Mouse (Mus musculus) ES-E14 (cell line): Measurements from ENCODE around the gene Abhd14a. TPM values are rescaled to one million over a fixed set of nuclear protein-coding genes. Genes with fewer than 3 reads are reported as not detected.

Source experiments
- DNase-seq: peaks from one replicate; pipeline ENCODE4 v3.0.0-alpha.2; 2013; ENCODE audit warnings: low read depth, low spot score
- H3K27ac ChIP-seq: 2 replicates; pipeline ENCODE4 v1.5.1; 2012; ENCODE audit warnings: low read depth, mild to moderate bottlenecking, low read length, moderate library complexity, mixed read lengths; ENCODE audit not compliant: poor library complexity, insufficient read depth, severe bottlenecking
- H3K36me3 ChIP-seq: 2 replicates; pipeline ENCODE4 v1.6.1; 2012; ENCODE audit warnings: mild to moderate bottlenecking, low read length, moderate library complexity, mixed read lengths; ENCODE audit not compliant: control insufficient read depth, poor library complexity, insufficient read depth, severe bottlenecking
- H3K4me1 ChIP-seq, 2 experiments: fragments of 150-350 bp in 1 of 2; sonication (generic) in 1 of 2; 2 replicates each; pipeline ENCODE4 v1.6.1; 2012; ENCODE audit warnings: low read length in 2 of 2, mild to moderate bottlenecking in 1 of 2, mixed read lengths in 1 of 2; ENCODE audit not compliant: control insufficient read depth in 2 of 2, insufficient read depth in 2 of 2, poor library complexity in 1 of 2
- H3K4me3 ChIP-seq, 2 experiments: fragments of 150-350 bp in 1 of 2; sonication (generic) in 1 of 2; 2 replicates each; pipeline ENCODE4 v1.5.1; 2012; ENCODE audit warnings: low read length in 2 of 2, low read depth in 1 of 2, mild to moderate bottlenecking in 1 of 2, mixed read lengths in 1 of 2; ENCODE audit not compliant: insufficient read depth in 1 of 2, poor library complexity in 1 of 2, severe bottlenecking in 1 of 2
- H3K9ac ChIP-seq: 2 replicates; pipeline ENCODE4 v1.6.1; 2012; ENCODE audit warnings: low read depth, mild to moderate bottlenecking, low read length, mixed read lengths; ENCODE audit not compliant: poor library complexity, insufficient read depth, severe bottlenecking
- H3K9me3 ChIP-seq: fragments of 150-350 bp; sonication (generic); 2 replicates; pipeline ENCODE4 v1.6.1; 2012; ENCODE audit warnings: low read depth, mild to moderate bottlenecking, low read length; ENCODE audit not compliant: control insufficient read depth, insufficient read depth
- CHD2 ChIP-seq: IDR thresholded peaks from 2 replicates; pipeline ENCODE4 v1.6.1; 2014; ENCODE audit warnings: mild to moderate bottlenecking, low read depth, low read length, inconsistent platforms
- HCFC1 ChIP-seq: IDR thresholded peaks from 2 replicates; pipeline ENCODE4 v1.6.1; 2012; ENCODE audit warnings: low read length, inconsistent platforms, borderline replicate concordance; ENCODE audit not compliant: insufficient read depth
- MAFK ChIP-seq: IDR thresholded peaks from 2 replicates; pipeline ENCODE4 v1.6.1; 2014; ENCODE audit warnings: mild to moderate bottlenecking, low read depth, low read length, inconsistent platforms; ENCODE audit not compliant: insufficient read depth
- ZC3H11A ChIP-seq: IDR thresholded peaks from 2 replicates; pipeline ENCODE4 v1.6.1; 2012; ENCODE audit warnings: low read depth, mild to moderate bottlenecking, inconsistent platforms, low read length, borderline replicate concordance
- ZNF384 ChIP-seq: IDR thresholded peaks from 2 replicates; pipeline ENCODE4 v1.6.1; 2012; ENCODE audit warnings: low read depth, low read length, inconsistent platforms
- in situ Hi-C, 2 experiments: fragments of 600-800 bp; cut with MboI; formaldehyde crosslinking; loops; one replicate each; pipeline ENCODE4 v1.15.1; 2025; ENCODE audit warnings: low sequenced_read_pairs in 2 of 2, inconsistent platforms in 1 of 2; ENCODE audit not compliant: unreplicated experiment in 2 of 2
- total RNA-seq: library from RNA; depleted of rRNA; stranded (reverse); fragments of 300-350 nt; gene quantifications from 2 replicates; pipeline ENCODE4 v1.2.3, GENCODE M21; 2012

Abhd14a gene
- total RNA-seq, 1 experiment: 23.0 TPM

- Histone ChIP-seq H3K27ac (no peak overlapping the region), H3K4me3 (no peak overlapping the region), H3K9ac (no peak overlapping the region), H3K9me3 (no peaks in the 10 kb centered on the region), H3K4me1 (peaks cover 0 to 20% of the 10 kb centered on the region in 2 experiments; a peak in 2 of 4 replicates), H3K36me3 (no peaks in the 10 kb centered on the region)
- no peak for TF ChIP-seq ZNF384
- no peak for TF ChIP-seq CHD2
- no peak for TF ChIP-seq ZC3H11A
- TF ChIP-seq MAFK: no peak
- no peak for TF ChIP-seq HCFC1
- DNase-seq: no peak
- in situ Hi-C loops: no loop called here
These were observed 30.7 kb downstream of the Abhd14a start for GRCm38 (mm10) chr9:106416826-106417225.

GRCm38 (mm10) chr9:106413606-106414005 lies 33.9 kb downstream of the Abhd14a start:
- Histone ChIP-seq H3K9me3 (no peaks in the 10 kb centered on the region), H3K4me3 (no peak overlapping the region), H3K27ac (no peak overlapping the region), H3K36me3 (no peaks in the 10 kb centered on the region), H3K4me1 (peaks cover 0 to 8% of the 10 kb centered on the region in 2 experiments; a peak in 2 of 4 replicates), H3K9ac (no peak overlapping the region)
- TF ChIP-seq ZNF384: no peak
- no peak for TF ChIP-seq CHD2
- TF ChIP-seq HCFC1: no peak
- no peak for TF ChIP-seq ZC3H11A
- TF ChIP-seq MAFK: no peak
- in situ Hi-C loops: no loop called here
- DNase-seq: no peak

- Histone ChIP-seq H3K4me3 (no peak overlapping the region), H3K27ac (no peak overlapping the region), H3K9ac (no peak overlapping the region), H3K9me3 (no peaks in the 10 kb centered on the region), H3K4me1 (0 out of 4 replicates have a peak, but pooled peaks cover 0 to 3% of the 10 kb centered on the region in 2 experiments), H3K36me3 (no peaks in the 10 kb centered on the region)
- in situ Hi-C loops: no loop called here
- no peak for DNase-seq
- TF ChIP-seq ZNF384: no peak
- TF ChIP-seq HCFC1: no peak
- no peak for TF ChIP-seq CHD2
- TF ChIP-seq ZC3H11A: no peak
- no peak for TF ChIP-seq MAFK
These were observed 35.3 kb downstream of the Abhd14a start for GRCm38 (mm10) chr9:106412210-106412609.

- no peak overlapping the region for H3K9ac ChIP-seq
- H3K9me3 ChIP-seq: no peaks in the 10 kb centered on the region
- TF ChIP-seq HCFC1: no peak
- TF ChIP-seq CHD2: no peak
- no peak for TF ChIP-seq ZNF384
- no peak for TF ChIP-seq ZC3H11A
- no peak for TF ChIP-seq MAFK
- H3K36me3 ChIP-seq: no peaks in the 10 kb centered on the region
- H3K27ac ChIP-seq: no peak overlapping the region
- in situ Hi-C loops: no loop called here
- H3K4me3 ChIP-seq: no peak overlapping the region
- no peaks in the 10 kb centered on the region for H3K4me1 ChIP-seq
- no peak for DNase-seq
These were observed 35.7 kb downstream of the Abhd14a start for GRCm38 (mm10) chr9:106411729-106412128.

GRCm38 (mm10) chr9:106411091-106411594 lies 36.3 kb downstream of the Abhd14a start:
- H3K4me1 ChIP-seq: no peaks in the 10 kb centered on the region
- in situ Hi-C loops: no loop called here

More at GRCm38 (mm10) chr9:106411091-106411594, 36.3 kb downstream of the Abhd14a start:
- Histone ChIP-seq H3K4me3 (no peak overlapping the region), H3K9me3 (no peaks in the 10 kb centered on the region), H3K27ac (no peak overlapping the region), H3K9ac (no peak overlapping the region), H3K36me3 (no peaks in the 10 kb centered on the region)
- no peak for DNase-seq
- TF ChIP-seq ZC3H11A: no peak
- TF ChIP-seq CHD2: no peak
- TF ChIP-seq ZNF384: no peak
- TF ChIP-seq HCFC1: no peak
- TF ChIP-seq MAFK: no peak
